ENCODE assay signal across 8 mouse cellular contexts in the genomic region with DNA sequence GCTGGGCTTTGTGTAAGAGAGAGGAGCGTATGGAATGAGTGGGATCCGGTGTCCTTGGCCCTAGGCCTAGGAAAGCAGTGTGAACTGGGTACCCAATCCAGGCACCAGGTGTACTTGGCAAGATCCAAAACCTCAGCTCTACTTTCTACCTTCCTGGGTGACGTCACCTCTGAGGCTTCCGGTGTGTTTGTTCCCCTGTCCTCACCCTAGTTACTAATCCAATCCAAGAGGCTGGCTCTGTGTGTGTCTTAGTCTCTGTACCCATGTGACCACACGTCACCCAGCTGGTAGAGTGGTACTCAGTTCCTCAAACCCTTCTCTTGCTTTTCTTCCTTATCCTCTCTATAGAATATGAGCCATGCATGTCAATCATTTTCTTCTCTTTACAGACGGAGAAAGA.
DNase-seq lines count a peak whose midpoint lies in the region; ATAC-seq and TF ChIP-seq lines count a peak whose summit lies in the region.

No protein-coding gene starts in this region.

- peak; percentile 82 for TF ChIP-seq EP300 in CH12.LX (IDR thresholded peaks at IDR 0.05; ENCODE audit: low read length)

- in situ Hi-C loops in CH12.LX (cut with MboI; ENCODE audit: low pct_ligation_motif_present, low pct_unique_long_range_greater_than_20kb, low sequenced_read_pairs): loop anchor here (10.0 to 25.0 kb wide), 2 partner anchors 67 to 539 kb away; a partner anchor contains a TSS

- peak overlapping the region; percentile 65 for H3K4me2 ChIP-seq in CH12.LX (ENCODE audit: insufficient read depth, low read depth, poor library complexity, severe bottlenecking)
- H3K4me2 ChIP-seq in intestine, embryonic 16.5 days (ENCODE audit: low read depth, low read length): no peak overlapping the region
- no peak overlapping the region for H3K4me2 ChIP-seq in hindbrain, embryonic 12.5 days (replicated peaks)

- no peak for TF ChIP-seq CTCF in kidney, adult 2 months (conservative IDR thresholded peaks at IDR 0.05; ENCODE audit: insufficient read depth, insufficient read length, low read depth, low read length)
- TF ChIP-seq CTCF in CH12.LX (conservative IDR thresholded peaks at IDR 0.05 in 1 of 2, IDR thresholded peaks at IDR 0.05 in 1 of 2; ENCODE audit: low read depth in 2 of 2, low read length in 2 of 2): no peak

- peaks cover 24% of the 10 kb centered on the region for H3K4me1 ChIP-seq in kidney, adult 2 months (ENCODE audit: control insufficient read depth, insufficient read depth, low read length)
- H3K4me1 ChIP-seq in CH12.LX (ENCODE audit: control insufficient read depth in 1 of 2, insufficient read depth in 2 of 2): peaks cover 38 to 100% of the 10 kb centered on the region in 2 experiments
- H3K4me1 ChIP-seq in intestine, embryonic 16.5 days (ENCODE audit: control insufficient read depth, insufficient read depth, low read length): peaks cover 50% of the 10 kb centered on the region
- peaks cover 14% of the 10 kb centered on the region for H3K4me1 ChIP-seq in hindbrain, embryonic 12.5 days

- H3K27me3 ChIP-seq in kidney, adult 2 months (replicated peaks; ENCODE audit: control insufficient read depth, insufficient read depth, low read length): no peaks in the 10 kb centered on the region
- no peaks in the 10 kb centered on the region for H3K27me3 ChIP-seq in CH12.LX (replicated peaks)
- no peaks in the 10 kb centered on the region for H3K27me3 ChIP-seq in intestine, embryonic 16.5 days (replicated peaks; ENCODE audit: control insufficient read depth, insufficient read depth, low read length)
- no peaks in the 10 kb centered on the region for H3K27me3 ChIP-seq in hindbrain, embryonic 12.5 days

- no peak for ATAC-seq in intestine, embryonic 16.5 days
- no peak for ATAC-seq in hindbrain, embryonic 12.5 days (ENCODE audit: low FRiP score)

- TF ChIP-seq RAD21 in CH12.LX (IDR thresholded peaks at IDR 0.05; ENCODE audit: low read depth, low read length): no peak

- H3K36me3 ChIP-seq in kidney, adult 2 months (ENCODE audit: control insufficient read depth, insufficient read depth, low read length): no peaks in the 10 kb centered on the region
- H3K36me3 ChIP-seq in CH12.LX (replicated peaks in 1 of 2; ENCODE audit: control insufficient read depth in 1 of 2, insufficient read depth in 1 of 2, low read length in 1 of 2): peaks cover 0 to 6% of the 10 kb centered on the region in 2 experiments
- no peaks in the 10 kb centered on the region for H3K36me3 ChIP-seq in intestine, embryonic 16.5 days (ENCODE audit: control insufficient read depth, insufficient read depth, low read length)
- no peaks in the 10 kb centered on the region for H3K36me3 ChIP-seq in hindbrain, embryonic 12.5 days

- H3K4me3 ChIP-seq in kidney, adult 2 months (ENCODE audit: insufficient read depth, low read depth, low read length): no peak overlapping the region
- H3K4me3 ChIP-seq in CH12.LX (replicated peaks in 1 of 3; ENCODE audit: low read depth in 2 of 3, low read length in 2 of 3, poor library complexity in 1 of 3): no peak overlapping the region
- no peak overlapping the region for H3K4me3 ChIP-seq in intestine, embryonic 16.5 days (ENCODE audit: low read length)
- H3K4me3 ChIP-seq in hindbrain, embryonic 12.5 days: no peak overlapping the region

- TF ChIP-seq POLR2A in kidney, adult 2 months (IDR thresholded peaks at IDR 0.05; ENCODE audit: low read depth, low read length): no peak
- TF ChIP-seq POLR2A in CH12.LX (IDR thresholded peaks at IDR 0.05; ENCODE audit: low read depth, low read length): no peak; the same call in 1 of the 2 replicates

- no peak for DNase-seq in kidney, adult 2 months
- DNase-seq in kidney, postnatal 36 days: no peak
- DNase-seq in CH12.LX (ENCODE audit: extremely low read depth): peak; percentile 96
- peak; percentile 72 to 77 for DNase-seq in spleen, postnatal 36 days (ENCODE audit: low spot score in 2 of 2)
- no peak for DNase-seq in testis, postnatal 10 days (ENCODE audit: low spot score)
- no peak for DNase-seq in right cerebral cortex, postnatal 4 days

- 78% methylated on average over 6 of the region's 6 CpGs for WGBS in kidney, adult 2 months
- 82% methylated on average over 6 of the region's 6 CpGs for WGBS in intestine, embryonic 16.5 days
- WGBS in hindbrain, embryonic 12.5 days: 91% methylated on average over 6 of the region's 6 CpGs

- no peaks in the 10 kb centered on the region for H3K9me3 ChIP-seq in CH12.LX (replicated peaks; ENCODE audit: low read length)
- no peaks in the 10 kb centered on the region for H3K9me3 ChIP-seq in intestine, embryonic 16.5 days (ENCODE audit: control insufficient read depth, low read length)
- H3K9me3 ChIP-seq in hindbrain, embryonic 12.5 days (replicated peaks): no peaks in the 10 kb centered on the region

- H3K79me2 ChIP-seq in CH12.LX (replicated peaks; ENCODE audit: control insufficient read depth, extremely low read depth, insufficient read depth, poor library complexity, severe bottlenecking): peaks cover 3% of the 10 kb centered on the region; the same call in 1 of the 2 replicates

- dilution Hi-C loops in CH12.LX (cut with MboI; ENCODE audit: extremely low pct_ligation_motif_present, extremely low pct_unique_long_range_greater_than_20kb, low sequenced_read_pairs): no loop called here

- no peak overlapping the region for H3K9ac ChIP-seq in CH12.LX (ENCODE audit: insufficient read depth, low read depth)
- H3K9ac ChIP-seq in intestine, embryonic 16.5 days (ENCODE audit: low read depth, low read length): no peak overlapping the region
- H3K9ac ChIP-seq in hindbrain, embryonic 12.5 days: no peak overlapping the region

- peak overlapping the region; percentile 97 for H3K27ac ChIP-seq in kidney, adult 2 months (ENCODE audit: insufficient read depth, low read depth, low read length)
- H3K27ac ChIP-seq in CH12.LX (ENCODE audit: insufficient read depth, low read depth): peak overlapping the region; percentile 22; the same call in 1 of the 2 replicates
- peak overlapping the region; percentile 91 for H3K27ac ChIP-seq in intestine, embryonic 16.5 days (ENCODE audit: low read length)
- no peak overlapping the region for H3K27ac ChIP-seq in hindbrain, embryonic 12.5 days

TF ChIP-seq in CH12.LX, 34 proteins besides CTCF, POLR2A, EP300 and RAD21:
- TF ChIP-seq TBP (conservative IDR thresholded peaks at IDR 0.05; ENCODE audit: low read depth, low read length) (0 out of 2 replicates have a peak, but pooled peaks have one; percentile 60), ZNF384 (IDR thresholded peaks at IDR 0.05; ENCODE audit: low read depth, low read length) (0 out of 2 replicates have a peak, but pooled peaks have one; percentile 2), HCFC1 (IDR thresholded peaks at IDR 0.05; ENCODE audit: low read depth, low read length) (no peak), BHLHE40 (IDR thresholded peaks at IDR 0.05; ENCODE audit: low read depth, low read length) (peak; percentile 77), E2F4 (IDR thresholded peaks at IDR 0.05; ENCODE audit: insufficient replicate concordance, low read depth, low read length) (no peak), SMC3 (IDR thresholded peaks at IDR 0.05; ENCODE audit: low read depth, low read length) (no peak), JUND (conservative IDR thresholded peaks at IDR 0.05; ENCODE audit: low read depth, low read length) (peak; percentile 95), USF1 (IDR thresholded peaks at IDR 0.05; ENCODE audit: low read depth, low read length) (peak; percentile 78), MYC (IDR thresholded peaks at IDR 0.05; ENCODE audit: low read depth, low read length) (no peak), ETS1 (conservative IDR thresholded peaks at IDR 0.05; ENCODE audit: low read depth, low read length) (peak; percentile 93), SIN3A (IDR thresholded peaks at IDR 0.05; ENCODE audit: low read length) (peak; percentile 43; the same call in 1 of the 2 replicates), TCF12 (IDR thresholded peaks at IDR 0.05; ENCODE audit: low read depth, low read length) (peak; percentile 66; the same call in 1 of the 2 replicates), MEF2A (IDR thresholded peaks at IDR 0.05; ENCODE audit: borderline replicate concordance, low read depth, low read length) (peak; percentile 63), IRF4 (IDR thresholded peaks at IDR 0.05; ENCODE audit: low read depth, low read length) (peak; percentile 83), ELF1 (IDR thresholded peaks at IDR 0.05; ENCODE audit: low read depth, low read length) (peak; percentile 78), RCOR1 (conservative IDR thresholded peaks at IDR 0.05; ENCODE audit: low read depth, low read length) (no peak), MAFK (IDR thresholded peaks at IDR 0.05; ENCODE audit: insufficient replicate concordance, low read length) (no peak), JUN (IDR thresholded peaks at IDR 0.05; ENCODE audit: insufficient read depth, low read depth, low read length) (peak; percentile 92), MAX (IDR thresholded peaks at IDR 0.05; ENCODE audit: low read length) (peak; percentile 81), USF2 (conservative IDR thresholded peaks at IDR 0.05; ENCODE audit: low read depth, low read length) (peak; percentile 83), MAZ (IDR thresholded peaks at IDR 0.05; ENCODE audit: low read depth, low read length) (no peak)

Comparison
In these comparisons a context has a peak if more than half of its experiments do, and no peak if none do; other contexts are left out.
1. DNase-seq: peak in CH12.LX (single experiment) and spleen, postnatal 36 days (2 of 2); none in kidney, adult 2 months (single experiment), kidney, postnatal 36 days (0 of 2), testis, postnatal 10 days (single experiment) and right cerebral cortex, postnatal 4 days (single experiment).